Mouse (Mus musculus): ENCODE data around the gene Ndc80. TPM values are rescaled to one million over a fixed set of nuclear protein-coding genes. Genes with fewer than 3 reads are reported as not detected.

The Ndc80 gene
- polyA plus RNA-seq, 1 experiment from 2014 or later = 33.7 TPM

GRCm38 (mm10) chr17:71526302-71526708, 352 bp downstream of the Ndc80 start:
- Histone ChIP-seq H3K4me2 (ENCODE audit: low read depth, low read length) (peak overlapping the region; percentile 68), H3K4me3 (ENCODE audit: low read length) (peak overlapping the region; percentile 77), H3K27me3 (replicated peaks; ENCODE audit: control insufficient read depth, insufficient read depth, low read length) (no peaks in the 10 kb centered on the region), H3K9ac (ENCODE audit: low read depth, low read length) (peak overlapping the region; percentile 75), H3K4me1 (ENCODE audit: control insufficient read depth, insufficient read depth, low read length) (peaks cover 6% of the 10 kb centered on the region; the same call in 1 of the 2 replicates), H3K36me3 (ENCODE audit: control insufficient read depth, insufficient read depth, low read length) (no peaks in the 10 kb centered on the region), H3K27ac (ENCODE audit: low read length) (peak overlapping the region; percentile 97), H3K9me3 (ENCODE audit: control insufficient read depth, low read length) (no peaks in the 10 kb centered on the region)
- WGBS = under 1% methylated on average over 13 of the region's 13 CpGs
- ATAC-seq = peak; percentile 54

- Histone ChIP-seq H3K4me3 (ENCODE audit: low read length) (no peak overlapping the region), H3K9me3 (ENCODE audit: control insufficient read depth, low read length) (no peaks in the 10 kb centered on the region), H3K27ac (ENCODE audit: low read length) (no peak overlapping the region), H3K4me2 (ENCODE audit: low read depth, low read length) (no peak overlapping the region), H3K27me3 (replicated peaks; ENCODE audit: control insufficient read depth, insufficient read depth, low read length) (no peaks in the 10 kb centered on the region), H3K4me1 (ENCODE audit: control insufficient read depth, insufficient read depth, low read length) (no peaks in the 10 kb centered on the region), H3K36me3 (ENCODE audit: control insufficient read depth, insufficient read depth, low read length) (peaks cover 5% of the 10 kb centered on the region; the same call in 1 of the 2 replicates), H3K9ac (ENCODE audit: low read depth, low read length) (no peak overlapping the region)
- ATAC-seq = peak; percentile 77; the same call in 1 of the 2 replicates
- 86% methylated on average over 11 of the region's 11 CpGs for WGBS
Measured at GRCm38 (mm10) chr17:71510297-71510696, 16.4 kb downstream of the Ndc80 start.

GRCm38 (mm10) chr17:71506832-71507231, 19.8 kb downstream of the Ndc80 start:
- Histone ChIP-seq H3K36me3 (ENCODE audit: control insufficient read depth, insufficient read depth, low read length) (peaks cover 5% of the 10 kb centered on the region; the same call in 1 of the 2 replicates), H3K27ac (ENCODE audit: low read length) (no peak overlapping the region), H3K4me3 (ENCODE audit: low read length) (no peak overlapping the region), H3K9ac (ENCODE audit: low read depth, low read length) (no peak overlapping the region), H3K4me1 (ENCODE audit: control insufficient read depth, insufficient read depth, low read length) (no peaks in the 10 kb centered on the region), H3K4me2 (ENCODE audit: low read depth, low read length) (no peak overlapping the region), H3K27me3 (replicated peaks; ENCODE audit: control insufficient read depth, insufficient read depth, low read length) (no peaks in the 10 kb centered on the region), H3K9me3 (ENCODE audit: control insufficient read depth, low read length) (no peaks in the 10 kb centered on the region)
- peak; percentile 31; the same call in 1 of the 2 replicates for ATAC-seq
- 82% methylated on average over 8 of the region's 8 CpGs for WGBS

GRCm38 (mm10) chr17:71495784-71496183, 30.9 kb downstream of the Ndc80 start:
- WGBS = 87% methylated on average over 4 of the region's 4 CpGs
- no peaks in the 10 kb centered on the region for H3K9me3 ChIP-seq (ENCODE audit: control insufficient read depth, low read length)

GRCm38 (mm10) chr17:71491332-71491686, 35.3 kb downstream of the Ndc80 start:
- Histone ChIP-seq H3K4me2 (ENCODE audit: low read depth, low read length) (no peak overlapping the region; the same call in 1 of the 2 replicates), H3K9me3 (ENCODE audit: control insufficient read depth, low read length) (no peaks in the 10 kb centered on the region), H3K9ac (ENCODE audit: low read depth, low read length) (no peak overlapping the region), H3K27ac (ENCODE audit: low read length) (no peak overlapping the region), H3K4me3 (ENCODE audit: low read length) (no peak overlapping the region), H3K27me3 (replicated peaks; ENCODE audit: control insufficient read depth, insufficient read depth, low read length) (no peaks in the 10 kb centered on the region), H3K36me3 (ENCODE audit: control insufficient read depth, insufficient read depth, low read length) (peaks cover 5% of the 10 kb centered on the region), H3K4me1 (ENCODE audit: control insufficient read depth, insufficient read depth, low read length) (no peaks in the 10 kb centered on the region)
- 35% methylated on average over 4 of the region's 4 CpGs for WGBS
- ATAC-seq = peak; percentile 71

More at GRCm38 (mm10) chr17:71495784-71496183, 30.9 kb downstream of the Ndc80 start:
- Histone ChIP-seq H3K36me3 (ENCODE audit: control insufficient read depth, insufficient read depth, low read length) (peaks cover 7% of the 10 kb centered on the region), H3K4me3 (ENCODE audit: low read length) (no peak overlapping the region), H3K4me2 (ENCODE audit: low read depth, low read length) (no peak overlapping the region), H3K4me1 (ENCODE audit: control insufficient read depth, insufficient read depth, low read length) (no peaks in the 10 kb centered on the region), H3K27ac (ENCODE audit: low read length) (no peak overlapping the region), H3K9ac (ENCODE audit: low read depth, low read length) (no peak overlapping the region), H3K27me3 (replicated peaks; ENCODE audit: control insufficient read depth, insufficient read depth, low read length) (no peaks in the 10 kb centered on the region)
- no peak for ATAC-seq

GRCm38 (mm10) chr17:71490666-71491331, 35.9 kb downstream of the Ndc80 start:
- Histone ChIP-seq H3K9me3 (ENCODE audit: control insufficient read depth, low read length) (no peaks in the 10 kb centered on the region), H3K4me3 (ENCODE audit: low read length) (no peak overlapping the region), H3K4me2 (ENCODE audit: low read depth, low read length) (no peak overlapping the region; the same call in 1 of the 2 replicates), H3K9ac (ENCODE audit: low read depth, low read length) (no peak overlapping the region), H3K27ac (ENCODE audit: low read length) (no peak overlapping the region), H3K27me3 (replicated peaks; ENCODE audit: control insufficient read depth, insufficient read depth, low read length) (no peaks in the 10 kb centered on the region), H3K4me1 (ENCODE audit: control insufficient read depth, insufficient read depth, low read length) (no peaks in the 10 kb centered on the region), H3K36me3 (ENCODE audit: control insufficient read depth, insufficient read depth, low read length) (peaks cover 4% of the 10 kb centered on the region)
- 59% methylated on average over 9 of the region's 9 CpGs for WGBS
- ATAC-seq = peak; percentile 72

GRCm38 (mm10) chr17:71489703-71490461, 36.8 kb downstream of the Ndc80 start:
- no peak for ATAC-seq
- no peaks in the 10 kb centered on the region for H3K4me1 ChIP-seq (ENCODE audit: control insufficient read depth, insufficient read depth, low read length)
- H3K36me3 ChIP-seq (ENCODE audit: control insufficient read depth, insufficient read depth, low read length) = no peaks in the 10 kb centered on the region
- WGBS = 82% methylated on average over 9 of the region's 9 CpGs
- no peak overlapping the region for H3K9ac ChIP-seq (ENCODE audit: low read depth, low read length)
- H3K9me3 ChIP-seq (ENCODE audit: control insufficient read depth, low read length) = no peaks in the 10 kb centered on the region
- no peak overlapping the region for H3K4me2 ChIP-seq (ENCODE audit: low read depth, low read length)
- no peak overlapping the region for H3K27ac ChIP-seq (ENCODE audit: low read length)
- no peak overlapping the region for H3K4me3 ChIP-seq (ENCODE audit: low read length)
- H3K27me3 ChIP-seq (replicated peaks; ENCODE audit: control insufficient read depth, insufficient read depth, low read length) = no peaks in the 10 kb centered on the region

- no peak overlapping the region for H3K4me3 ChIP-seq (ENCODE audit: low read length)
- H3K27ac ChIP-seq (ENCODE audit: low read length) = peak overlapping the region; percentile 55; the same call in 1 of the 2 replicates
Measured at GRCm38 (mm10) chr17:71486231-71486851, 40.3 kb downstream of the Ndc80 start.

GRCm38 (mm10) chr17:71485791-71486230, 40.8 kb downstream of the Ndc80 start:
- Histone ChIP-seq H3K27ac (ENCODE audit: low read length) (peak overlapping the region; percentile 55; the same call in 1 of the 2 replicates), H3K4me1 (ENCODE audit: control insufficient read depth, insufficient read depth, low read length) (no peaks in the 10 kb centered on the region), H3K9me3 (ENCODE audit: control insufficient read depth, low read length) (no peaks in the 10 kb centered on the region), H3K4me3 (ENCODE audit: low read length) (no peak overlapping the region), H3K27me3 (replicated peaks; ENCODE audit: control insufficient read depth, insufficient read depth, low read length) (no peaks in the 10 kb centered on the region), H3K4me2 (ENCODE audit: low read depth, low read length) (peak overlapping the region; percentile 26; the same call in 1 of the 2 replicates), H3K36me3 (ENCODE audit: control insufficient read depth, insufficient read depth, low read length) (no peaks in the 10 kb centered on the region), H3K9ac (ENCODE audit: low read depth, low read length) (peak overlapping the region; percentile 3; the same call in 1 of the 2 replicates)
- WGBS = 61% methylated on average over 12 of the region's 12 CpGs
- ATAC-seq = no peak

More at GRCm38 (mm10) chr17:71486231-71486851, 40.3 kb downstream of the Ndc80 start:
- H3K9me3 ChIP-seq (ENCODE audit: control insufficient read depth, low read length) = no peaks in the 10 kb centered on the region
- no peaks in the 10 kb centered on the region for H3K4me1 ChIP-seq (ENCODE audit: control insufficient read depth, insufficient read depth, low read length)
- H3K27me3 ChIP-seq (replicated peaks; ENCODE audit: control insufficient read depth, insufficient read depth, low read length) = no peaks in the 10 kb centered on the region
- ATAC-seq = no peak
- H3K36me3 ChIP-seq (ENCODE audit: control insufficient read depth, insufficient read depth, low read length) = no peaks in the 10 kb centered on the region
- 24% methylated on average over 8 of the region's 8 CpGs for WGBS
- peak overlapping the region; percentile 3; the same call in 1 of the 2 replicates for H3K9ac ChIP-seq (ENCODE audit: low read depth, low read length)
- peak overlapping the region; percentile 26; the same call in 1 of the 2 replicates for H3K4me2 ChIP-seq (ENCODE audit: low read depth, low read length)

All from intestine, embryonic 16.5 days (tissue).